Mouse (Mus musculus): ENCODE measurements around the gene Ccm2. TPM values are rescaled to one million over a fixed set of nuclear protein-coding genes. Genes with fewer than 3 reads are reported as not detected.

Ccm2 gene
- polyA plus RNA-seq, 1 experiment from 2014 or later, result 86.2 TPM

- Histone ChIP-seq H3K4me1 (ENCODE audit: control insufficient read depth, insufficient read depth, low read length) (no peaks in the 10 kb centered on the region), H3K36me3 (ENCODE audit: control insufficient read depth, insufficient read depth, low read length) (peaks cover 75% of the 10 kb centered on the region), H3K4me3 (ENCODE audit: low read depth, low read length) (no peak overlapping the region), H3K4me2 (replicated peaks; ENCODE audit: low read depth, low read length) (no peak overlapping the region), H3K27me3 (ENCODE audit: control insufficient read depth, insufficient read depth, low read length) (no peaks in the 10 kb centered on the region), H3K9me3 (ENCODE audit: control insufficient read depth, low read depth, low read length) (no peaks in the 10 kb centered on the region), H3K9ac (replicated peaks; ENCODE audit: low read depth, low read length) (no peak overlapping the region), H3K27ac (ENCODE audit: low read length) (no peak overlapping the region)
- no peak for ATAC-seq (ENCODE audit: insufficient number of reproducible peaks, insufficient read depth, low FRiP score, low read depth)
- 73% methylated on average over 11 of the region's 11 CpGs for WGBS
These were observed 46.7 kb downstream of the Ccm2 start for GRCm38 (mm10) chr11:6593406-6593805.

- no peak for ATAC-seq (ENCODE audit: insufficient number of reproducible peaks, insufficient read depth, low FRiP score, low read depth)
- 71% methylated on average over 6 of the region's 6 CpGs for WGBS
- no peak overlapping the region for H3K4me2 ChIP-seq (replicated peaks; ENCODE audit: low read depth, low read length)
- no peaks in the 10 kb centered on the region for H3K9me3 ChIP-seq (ENCODE audit: control insufficient read depth, low read depth, low read length)
- peaks cover 70% of the 10 kb centered on the region for H3K36me3 ChIP-seq (ENCODE audit: control insufficient read depth, insufficient read depth, low read length)
- no peak overlapping the region for H3K9ac ChIP-seq (replicated peaks; ENCODE audit: low read depth, low read length)
- no peaks in the 10 kb centered on the region for H3K4me1 ChIP-seq (ENCODE audit: control insufficient read depth, insufficient read depth, low read length)
- H3K27ac ChIP-seq (ENCODE audit: low read length), result no peak overlapping the region
- no peaks in the 10 kb centered on the region for H3K27me3 ChIP-seq (ENCODE audit: control insufficient read depth, insufficient read depth, low read length)
- H3K4me3 ChIP-seq (ENCODE audit: low read depth, low read length), result no peak overlapping the region
These were observed 48.2 kb downstream of the Ccm2 start for GRCm38 (mm10) chr11:6594845-6595244.

GRCm38 (mm10) chr11:6595339-6595738 is 48.7 kb downstream of the Ccm2 start:
- no peak for ATAC-seq (ENCODE audit: insufficient number of reproducible peaks, insufficient read depth, low FRiP score, low read depth)
- no peak overlapping the region for H3K9ac ChIP-seq (replicated peaks; ENCODE audit: low read depth, low read length)
- H3K36me3 ChIP-seq (ENCODE audit: control insufficient read depth, insufficient read depth, low read length), result peaks cover 65% of the 10 kb centered on the region

GRCm38 (mm10) chr11:6596205-6596604 is 49.5 kb downstream of the Ccm2 start:
- ATAC-seq (ENCODE audit: insufficient number of reproducible peaks, insufficient read depth, low FRiP score, low read depth), result no peak
- Histone ChIP-seq H3K9ac (replicated peaks; ENCODE audit: low read depth, low read length) (no peak overlapping the region), H3K9me3 (ENCODE audit: control insufficient read depth, low read depth, low read length) (no peaks in the 10 kb centered on the region), H3K4me1 (ENCODE audit: control insufficient read depth, insufficient read depth, low read length) (no peaks in the 10 kb centered on the region), H3K4me3 (ENCODE audit: low read depth, low read length) (no peak overlapping the region), H3K27ac (ENCODE audit: low read length) (no peak overlapping the region), H3K27me3 (ENCODE audit: control insufficient read depth, insufficient read depth, low read length) (no peaks in the 10 kb centered on the region), H3K4me2 (replicated peaks; ENCODE audit: low read depth, low read length) (no peak overlapping the region), H3K36me3 (ENCODE audit: control insufficient read depth, insufficient read depth, low read length) (peaks cover 57% of the 10 kb centered on the region)
- WGBS, result 98% methylated on average over 6 of the region's 6 CpGs

More at GRCm38 (mm10) chr11:6595339-6595738, 48.7 kb downstream of the Ccm2 start:
- 89% methylated on average over 5 of the region's 5 CpGs for WGBS
- Histone ChIP-seq H3K27me3 (ENCODE audit: control insufficient read depth, insufficient read depth, low read length) (no peaks in the 10 kb centered on the region), H3K4me1 (ENCODE audit: control insufficient read depth, insufficient read depth, low read length) (no peaks in the 10 kb centered on the region), H3K4me2 (replicated peaks; ENCODE audit: low read depth, low read length) (no peak overlapping the region), H3K27ac (ENCODE audit: low read length) (no peak overlapping the region), H3K9me3 (ENCODE audit: control insufficient read depth, low read depth, low read length) (no peaks in the 10 kb centered on the region), H3K4me3 (ENCODE audit: low read depth, low read length) (no peak overlapping the region)

- H3K4me2 ChIP-seq (replicated peaks; ENCODE audit: low read depth, low read length), result no peak overlapping the region
- no peak overlapping the region for H3K27ac ChIP-seq (ENCODE audit: low read length)
- no peak overlapping the region for H3K9ac ChIP-seq (replicated peaks; ENCODE audit: low read depth, low read length)
- no peak overlapping the region for H3K4me3 ChIP-seq (ENCODE audit: low read depth, low read length)
- peaks cover 56% of the 10 kb centered on the region for H3K36me3 ChIP-seq (ENCODE audit: control insufficient read depth, insufficient read depth, low read length)
- no peaks in the 10 kb centered on the region for H3K4me1 ChIP-seq (ENCODE audit: control insufficient read depth, insufficient read depth, low read length)
- WGBS, result 93% methylated on average over 3 of the region's 3 CpGs
- H3K9me3 ChIP-seq (ENCODE audit: control insufficient read depth, low read depth, low read length), result no peaks in the 10 kb centered on the region
- no peak for ATAC-seq (ENCODE audit: insufficient number of reproducible peaks, insufficient read depth, low FRiP score, low read depth)
- no peaks in the 10 kb centered on the region for H3K27me3 ChIP-seq (ENCODE audit: control insufficient read depth, insufficient read depth, low read length)
These were observed 49.9 kb downstream of the Ccm2 start for GRCm38 (mm10) chr11:6596616-6597015.

GRCm38 (mm10) chr11:6597523-6597922 is 50.8 kb downstream of the Ccm2 start:
- ATAC-seq (ENCODE audit: insufficient number of reproducible peaks, insufficient read depth, low FRiP score, low read depth), result no peak
- no peak overlapping the region for H3K4me2 ChIP-seq (replicated peaks; ENCODE audit: low read depth, low read length)
- peaks cover 4% of the 10 kb centered on the region for H3K4me1 ChIP-seq (ENCODE audit: control insufficient read depth, insufficient read depth, low read length)
- no peaks in the 10 kb centered on the region for H3K27me3 ChIP-seq (ENCODE audit: control insufficient read depth, insufficient read depth, low read length)
- peaks cover 49% of the 10 kb centered on the region for H3K36me3 ChIP-seq (ENCODE audit: control insufficient read depth, insufficient read depth, low read length)
- no peak overlapping the region for H3K9ac ChIP-seq (replicated peaks; ENCODE audit: low read depth, low read length)
- no peak overlapping the region for H3K4me3 ChIP-seq (ENCODE audit: low read depth, low read length)
- no peaks in the 10 kb centered on the region for H3K9me3 ChIP-seq (ENCODE audit: control insufficient read depth, low read depth, low read length)
- WGBS, result 76% methylated on average over 7 of the region's 7 CpGs
- no peak overlapping the region for H3K27ac ChIP-seq (ENCODE audit: low read length)

- Histone ChIP-seq H3K9me3 (ENCODE audit: control insufficient read depth, low read depth, low read length) (no peaks in the 10 kb centered on the region), H3K4me2 (replicated peaks; ENCODE audit: low read depth, low read length) (no peak overlapping the region), H3K4me3 (ENCODE audit: low read depth, low read length) (no peak overlapping the region), H3K27ac (ENCODE audit: low read length) (no peak overlapping the region), H3K27me3 (ENCODE audit: control insufficient read depth, insufficient read depth, low read length) (no peaks in the 10 kb centered on the region), H3K4me1 (ENCODE audit: control insufficient read depth, insufficient read depth, low read length) (peaks cover 4% of the 10 kb centered on the region), H3K36me3 (ENCODE audit: control insufficient read depth, insufficient read depth, low read length) (peaks cover 42% of the 10 kb centered on the region), H3K9ac (replicated peaks; ENCODE audit: low read depth, low read length) (no peak overlapping the region)
- no peak for ATAC-seq (ENCODE audit: insufficient number of reproducible peaks, insufficient read depth, low FRiP score, low read depth)
- WGBS, result 59% methylated on average over 19 of the region's 19 CpGs
These were observed 51.7 kb downstream of the Ccm2 start for GRCm38 (mm10) chr11:6598191-6598889.

- ATAC-seq (ENCODE audit: insufficient number of reproducible peaks, insufficient read depth, low FRiP score, low read depth), result no peak
- 32% methylated on average over 27 of the region's 27 CpGs for WGBS
These were observed 52.5 kb downstream of the Ccm2 start for GRCm38 (mm10) chr11:6599011-6599681.

More at GRCm38 (mm10) chr11:6599011-6599681, 52.5 kb downstream of the Ccm2 start:
- H3K36me3 ChIP-seq (ENCODE audit: control insufficient read depth, insufficient read depth, low read length), result peaks cover 40% of the 10 kb centered on the region
- H3K9ac ChIP-seq (replicated peaks; ENCODE audit: low read depth, low read length), result no peak overlapping the region
- no peak overlapping the region for H3K4me2 ChIP-seq (replicated peaks; ENCODE audit: low read depth, low read length)
- H3K27ac ChIP-seq (ENCODE audit: low read length), result no peak overlapping the region
- no peak overlapping the region for H3K4me3 ChIP-seq (ENCODE audit: low read depth, low read length)
- H3K27me3 ChIP-seq (ENCODE audit: control insufficient read depth, insufficient read depth, low read length), result no peaks in the 10 kb centered on the region
- no peaks in the 10 kb centered on the region for H3K9me3 ChIP-seq (ENCODE audit: control insufficient read depth, low read depth, low read length)
- peaks cover 9% of the 10 kb centered on the region for H3K4me1 ChIP-seq (ENCODE audit: control insufficient read depth, insufficient read depth, low read length)
